Mouse (Mus musculus): ENCODE data around the gene Rnf167.
A peak's percentile ranks its signal among the peaks of the same experiment; 100 is the strongest.

Gene Rnf167

GRCm38 (mm10) chr11:70674501-70674900 is 27.5 kb downstream of the Rnf167 start:
- DNase-seq (ENCODE audit: low spot score in 2 of 2): no peak

- DNase-seq (ENCODE audit: low spot score in 2 of 2): no peak
Measured at GRCm38 (mm10) chr11:70678092-70678491, 31.1 kb downstream of the Rnf167 start.

- DNase-seq (ENCODE audit: low spot score in 2 of 2): no peak
Measured at GRCm38 (mm10) chr11:70678576-70678975, 31.5 kb downstream of the Rnf167 start.

GRCm38 (mm10) chr11:70679361-70679760 is 32.3 kb downstream of the Rnf167 start:
- DNase-seq (ENCODE audit: low spot score in 2 of 2): no peak

- DNase-seq (ENCODE audit: low spot score in 2 of 2): peak; percentile 79 to 81
Measured at GRCm38 (mm10) chr11:70679894-70680293, 32.9 kb downstream of the Rnf167 start.

- DNase-seq (ENCODE audit: low spot score in 2 of 2): no peak
Measured at GRCm38 (mm10) chr11:70681170-70681569, 34.1 kb downstream of the Rnf167 start.

- DNase-seq (ENCODE audit: low spot score in 2 of 2): no peak
Measured at GRCm38 (mm10) chr11:70681897-70682581, 35.0 kb downstream of the Rnf167 start.

GRCm38 (mm10) chr11:70683640-70684039 is 36.6 kb downstream of the Rnf167 start:
- no peak for DNase-seq (ENCODE audit: low spot score in 2 of 2)

- no peak for DNase-seq (ENCODE audit: low spot score in 2 of 2)
Measured at GRCm38 (mm10) chr11:70686901-70687566, 40.0 kb downstream of the Rnf167 start.

- peak; percentile 79 to 83 for DNase-seq (ENCODE audit: low spot score in 2 of 2)
Measured at GRCm38 (mm10) chr11:70687601-70688199, 40.7 kb downstream of the Rnf167 start, which contains the start of gene Camta2. TSS of gene Camta2 (minus strand) at chr11:70688105.

- no peak for DNase-seq (ENCODE audit: low spot score in 2 of 2)
Measured at GRCm38 (mm10) chr11:70688372-70688771, 41.3 kb downstream of the Rnf167 start.

- DNase-seq (ENCODE audit: low spot score in 2 of 2): no peak
Measured at GRCm38 (mm10) chr11:70689578-70689977, 42.5 kb downstream of the Rnf167 start.

GRCm38 (mm10) chr11:70693504-70693903 is 46.5 kb downstream of the Rnf167 start:
- DNase-seq (ENCODE audit: low spot score in 2 of 2): no peak

- DNase-seq (ENCODE audit: low spot score in 2 of 2): no peak
Measured at GRCm38 (mm10) chr11:70697376-70697775, 50.3 kb downstream of the Rnf167 start.

GRCm38 (mm10) chr11:70699051-70699450 is 52.0 kb downstream of the Rnf167 start:
- no peak for DNase-seq (ENCODE audit: low spot score in 2 of 2)

GRCm38 (mm10) chr11:70699722-70700556 is 52.9 kb downstream of the Rnf167 start, which contains the start of the genes Inca1 and Kif1c:
TSS of gene Inca1 (minus strand) at chr11:70700155.
TSS of gene Kif1c (plus strand) at chr11:70700548.
- peak; percentile 92 to 93 for DNase-seq (ENCODE audit: low spot score in 2 of 2)

- DNase-seq (ENCODE audit: low spot score in 2 of 2): peak; percentile 50 to 51
Measured at GRCm38 (mm10) chr11:70700613-70701012, 53.6 kb downstream of the Rnf167 start.
